Mouse (Mus musculus) telencephalon, adult 2 months (tissue): Measurements from ENCODE around the gene Cast.

Source experiments
- DNase-seq: peaks from one replicate; pipeline ENCODE4 v3.0.0-alpha.2; 2011; ENCODE audit warnings: low read depth, low spot score

Gene Cast

GRCm38 (mm10) chr13:74695497-74696193, 113.0 kb downstream of the Cast start:
- DNase-seq: no peak
